Mouse (Mus musculus) thymus, postnatal 0 days (tissue): ENCODE measurements around the gene Eefsec. TPM values are rescaled to one million over a fixed set of nuclear protein-coding genes. Genes with fewer than 3 reads are reported as not detected.

Source experiments
- DNase-seq: peaks from one replicate; pipeline ENCODE4 v3.0.0-alpha.2; 2015; ENCODE audit warnings: low spot score
- polyA plus RNA-seq: library from polyadenylated mRNA; unstranded; fragments of >200 nt; fragmentation: Nextera tagmentation; extraction: Ambion mirVana; gene quantifications from 2 replicates; pipeline ENCODE4 v1.2.1, GENCODE M21; 2015

The Eefsec gene
- 107 and 117 TPM in 2 replicates for polyA plus RNA-seq

DNA sequence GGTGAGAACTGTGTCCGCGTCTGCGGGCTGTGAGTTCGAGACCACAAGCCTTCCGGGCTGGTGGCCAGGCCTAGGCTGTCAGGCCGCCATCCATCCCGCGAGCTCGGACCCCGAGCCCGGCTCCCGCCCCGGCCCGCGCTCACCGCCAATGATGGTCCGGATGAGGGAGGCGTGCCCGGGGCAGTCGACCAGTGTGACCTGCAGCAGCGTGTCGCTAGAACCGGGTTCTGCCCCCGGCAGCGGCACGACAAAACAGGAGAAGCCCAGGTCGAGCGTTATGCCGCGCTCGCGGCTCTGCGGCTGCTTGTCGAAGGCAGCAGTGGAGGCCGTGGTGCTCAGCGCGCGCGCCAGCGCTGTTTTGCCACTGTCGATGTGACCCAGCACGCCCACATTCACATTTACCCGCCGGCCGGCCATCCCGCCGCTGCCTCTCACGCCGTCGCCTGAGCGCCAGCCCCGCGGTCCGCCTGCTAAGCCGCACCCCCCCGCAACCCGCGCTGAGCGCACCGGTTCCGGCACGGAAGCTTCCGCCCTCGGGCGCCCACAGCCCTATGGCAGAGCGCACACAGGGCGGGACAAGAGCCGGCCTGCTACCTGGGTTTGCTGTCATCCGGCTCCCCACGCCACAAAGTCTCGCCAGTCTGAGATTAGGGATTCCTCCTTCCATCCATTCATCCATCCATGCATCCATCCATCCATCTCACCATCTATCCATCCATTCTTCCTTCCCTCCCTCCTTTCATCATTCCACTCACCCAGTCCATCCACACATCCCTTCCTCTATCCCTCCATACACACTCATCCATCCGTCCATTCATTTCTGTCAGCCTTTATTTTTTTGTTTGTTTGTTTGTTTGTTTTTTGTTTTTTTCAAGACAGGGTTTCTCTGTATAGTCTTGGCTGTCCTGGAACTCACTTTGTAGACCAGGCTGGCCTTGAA is at the start of gene Eefsec:
Gene Eefsec, minus strand, starts transcription at position 477 of the 940 bp plus-strand sequence.
- peak; percentile 88 for DNase-seq

DNA sequence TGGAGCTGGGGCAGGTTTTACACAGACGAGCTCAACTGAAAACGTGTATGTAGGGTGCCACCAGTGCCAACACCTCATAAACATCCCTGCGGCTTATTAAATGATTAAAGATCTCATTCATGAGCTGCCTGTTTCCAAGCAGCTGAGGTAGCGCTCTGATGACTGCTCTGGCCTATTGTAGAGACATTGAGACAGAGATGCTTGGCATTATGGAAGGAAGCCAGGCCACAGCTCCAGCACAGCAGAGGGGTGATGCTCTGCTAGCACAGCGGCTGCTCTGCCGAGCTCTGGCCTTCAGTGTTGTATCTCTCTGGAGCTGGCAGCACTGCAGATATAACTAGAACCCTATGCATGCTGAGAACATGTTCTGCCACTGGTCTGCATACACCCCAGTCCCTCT is 47.4 kb upstream of the Eefsec start:
- no peak for DNase-seq

DNA sequence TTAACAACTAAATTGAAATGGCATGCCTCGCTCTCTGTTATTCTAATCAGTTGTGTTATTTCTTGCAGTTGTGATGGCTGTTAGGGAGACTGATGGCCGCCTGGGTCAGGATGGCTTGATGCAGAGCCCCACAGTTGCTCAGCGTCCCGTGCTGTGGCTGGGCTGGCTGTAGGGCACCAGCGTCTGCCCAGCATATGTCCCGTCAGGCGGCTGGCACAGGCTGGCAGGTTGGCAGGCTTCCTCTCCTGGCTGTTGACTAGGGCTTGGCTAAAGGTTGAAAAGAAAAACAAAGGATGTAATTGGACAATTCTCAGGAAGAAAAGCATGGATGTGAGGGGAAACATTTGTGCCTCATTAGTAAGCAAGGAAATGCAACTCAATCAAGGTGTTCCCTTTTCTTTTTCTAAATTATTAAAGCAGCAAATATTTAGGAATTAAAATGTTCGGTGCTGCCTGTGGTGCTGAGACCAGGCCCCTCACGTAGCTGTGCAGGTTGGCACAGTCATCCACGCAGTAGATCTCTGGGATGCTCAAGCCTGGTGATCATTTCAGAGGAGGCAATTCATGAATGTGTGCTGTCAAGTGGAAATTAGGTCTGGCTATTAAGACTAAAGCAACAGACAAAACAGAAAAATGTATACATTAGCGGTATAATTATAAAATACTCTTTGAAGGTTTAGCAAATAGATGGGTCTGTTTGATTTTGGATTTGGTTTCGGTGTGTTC is 44.5 kb upstream of the Eefsec start:
- DNase-seq, result no peak

DNA sequence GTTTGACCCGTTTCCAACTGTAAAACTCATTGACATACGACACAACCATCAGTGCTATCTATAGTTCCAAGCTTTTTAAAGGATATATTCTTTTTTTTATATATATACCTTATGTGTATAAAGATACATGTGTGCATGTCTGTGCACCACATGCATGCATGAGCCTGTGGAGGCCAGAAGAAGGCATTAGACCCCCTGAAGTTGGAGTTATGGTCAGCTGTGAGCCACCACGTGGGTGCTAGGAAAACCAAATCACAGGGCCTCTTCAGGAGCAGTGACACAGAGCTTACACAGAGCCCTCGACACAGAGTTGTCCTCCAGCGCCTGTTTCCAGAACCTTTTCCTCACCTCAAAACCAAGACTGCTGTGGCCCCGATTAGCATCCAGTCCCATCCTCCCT is 43.5 kb upstream of the Eefsec start:
- no peak for DNase-seq

DNA sequence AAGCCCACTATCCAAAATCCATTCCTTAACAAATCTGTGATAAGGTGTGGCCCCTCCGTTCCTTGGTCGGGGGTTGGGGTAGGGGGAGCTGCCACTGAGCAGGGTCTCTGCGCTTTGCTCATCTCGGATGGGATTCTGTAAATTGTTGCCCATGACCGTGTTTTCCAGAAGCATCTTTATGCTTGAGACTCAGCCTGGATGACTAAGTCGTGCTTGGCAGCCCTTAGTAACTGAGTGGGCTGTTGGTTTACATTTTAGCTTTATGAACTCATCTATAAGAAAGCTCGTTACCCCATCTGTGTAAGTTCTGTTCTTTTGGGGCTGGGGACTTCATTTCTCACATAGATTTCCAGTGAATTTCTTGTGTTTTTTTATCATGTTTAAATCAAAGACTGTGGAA is 42.7 kb upstream of the Eefsec start:
- no peak for DNase-seq

DNA sequence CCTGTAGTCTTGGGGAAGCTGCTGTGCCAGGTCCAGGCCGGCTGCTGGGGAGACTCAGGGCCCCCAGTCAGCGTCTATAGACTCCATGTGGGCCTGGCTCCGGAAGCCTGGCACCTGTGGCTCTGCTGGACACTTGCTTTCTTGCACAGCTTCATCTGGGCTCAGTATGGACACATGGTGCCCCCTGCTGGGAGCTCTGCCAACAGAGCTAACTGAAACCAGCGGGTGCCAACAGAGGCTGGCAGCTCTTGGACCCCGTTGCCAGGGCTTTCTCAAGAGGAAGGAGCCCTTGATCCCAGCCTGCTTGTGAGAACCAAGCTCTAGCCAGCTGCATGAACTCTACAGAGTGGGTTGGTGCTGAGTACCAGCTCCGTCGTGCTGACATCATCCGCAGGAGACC is 40.6 kb upstream of the Eefsec start:
- DNase-seq, result peak; percentile 55

DNA sequence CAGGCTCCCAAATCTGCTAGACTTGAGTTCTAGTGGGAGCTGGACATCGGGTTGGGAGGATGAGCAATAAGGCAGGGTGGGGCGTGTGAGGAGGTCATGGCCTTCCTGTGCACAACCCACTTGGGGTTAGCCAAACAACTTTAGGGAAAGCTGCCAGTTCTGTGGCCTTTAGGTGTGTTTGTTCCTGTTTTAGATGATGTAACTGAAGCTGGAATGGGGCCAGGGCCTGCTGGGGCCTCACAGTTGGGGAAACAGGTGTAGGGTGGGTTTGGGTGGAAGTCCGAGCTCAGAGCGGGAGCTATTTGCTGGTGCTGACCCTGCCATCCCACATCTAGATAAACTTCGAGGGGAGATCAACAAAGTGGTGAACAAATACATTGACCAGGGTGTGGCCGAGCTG is 39.0 kb upstream of the Eefsec start:
- DNase-seq, result no peak

DNA sequence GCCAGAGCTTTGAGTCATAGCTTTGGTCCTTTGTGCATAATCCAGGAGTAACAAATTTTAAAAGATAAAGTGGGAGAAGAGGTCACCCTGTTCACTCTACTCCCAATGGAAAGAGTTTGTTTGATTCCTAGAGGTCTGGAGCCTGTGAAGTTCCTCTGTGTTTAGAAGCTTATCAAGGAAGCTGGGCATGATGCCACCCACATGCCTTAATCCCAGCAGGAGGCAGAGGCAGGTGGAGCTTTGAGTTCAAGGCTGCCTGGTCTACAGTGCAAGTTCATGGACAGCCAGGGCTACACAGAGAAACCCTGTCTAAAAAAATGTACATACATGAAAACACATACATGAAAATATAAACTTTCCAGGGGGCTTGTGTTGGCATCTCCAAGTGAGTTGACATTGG is 37.6 kb upstream of the Eefsec start:
- DNase-seq, result no peak

DNA sequence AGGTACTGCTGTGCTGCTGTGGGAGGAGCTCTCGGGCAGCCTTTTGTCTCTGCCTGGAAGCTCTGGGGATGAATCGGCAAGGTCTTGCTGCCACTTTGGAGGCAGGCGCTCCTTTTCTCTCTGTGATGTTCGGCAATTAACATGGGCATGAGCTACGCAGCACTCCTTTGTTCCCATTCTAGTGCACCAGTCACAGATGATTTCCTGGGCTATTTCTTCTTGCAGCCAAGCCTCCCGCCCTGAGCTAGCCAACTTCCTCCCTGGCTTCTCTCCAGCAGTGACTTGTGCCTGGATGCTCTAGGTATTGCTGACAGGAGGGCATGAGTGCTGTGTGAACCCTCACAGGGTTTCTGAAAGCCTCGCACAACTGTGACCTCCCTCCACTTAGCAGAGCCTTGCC is 36.8 kb upstream of the Eefsec start:
- DNase-seq, result no peak

DNA sequence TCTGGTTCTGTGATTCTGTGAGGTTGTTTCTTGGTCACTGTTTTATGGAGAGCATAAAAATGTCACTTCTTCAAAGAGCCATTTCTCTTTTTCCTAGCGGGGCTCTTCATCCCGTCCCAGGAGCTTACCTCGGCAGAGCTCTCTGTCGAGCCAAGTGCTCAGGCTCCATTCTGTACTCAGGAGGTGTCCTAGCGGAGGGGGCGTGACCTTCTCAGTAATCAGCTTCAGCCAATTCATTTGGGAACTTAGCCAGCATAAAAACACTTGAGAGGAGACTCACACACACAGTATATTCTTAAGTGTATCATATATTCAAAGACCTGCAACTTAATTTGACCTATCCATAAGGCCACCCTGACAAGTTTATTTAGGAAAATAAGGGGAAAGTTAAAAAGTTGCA is 34.1 kb upstream of the Eefsec start:
- no peak for DNase-seq

DNA sequence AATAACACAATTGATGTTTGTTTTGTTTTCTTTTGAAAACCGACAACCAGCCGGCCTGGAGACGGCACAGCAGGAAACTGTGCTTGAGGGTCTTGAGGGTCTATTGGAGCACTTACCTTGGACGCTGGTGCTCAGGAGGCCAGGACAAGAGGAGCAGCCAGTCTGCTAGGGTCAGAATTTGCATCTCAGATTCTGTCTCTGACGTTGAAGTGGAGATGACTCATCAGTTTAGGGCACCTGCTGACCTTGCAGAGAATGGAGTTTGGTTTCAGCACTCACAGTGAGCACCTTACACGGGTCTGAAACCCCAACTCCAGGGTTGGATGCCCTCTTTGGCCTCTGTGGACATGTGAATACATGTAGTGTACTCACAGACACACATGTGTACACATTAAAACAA is 23.5 kb upstream of the Eefsec start:
- DNase-seq, result no peak

DNA sequence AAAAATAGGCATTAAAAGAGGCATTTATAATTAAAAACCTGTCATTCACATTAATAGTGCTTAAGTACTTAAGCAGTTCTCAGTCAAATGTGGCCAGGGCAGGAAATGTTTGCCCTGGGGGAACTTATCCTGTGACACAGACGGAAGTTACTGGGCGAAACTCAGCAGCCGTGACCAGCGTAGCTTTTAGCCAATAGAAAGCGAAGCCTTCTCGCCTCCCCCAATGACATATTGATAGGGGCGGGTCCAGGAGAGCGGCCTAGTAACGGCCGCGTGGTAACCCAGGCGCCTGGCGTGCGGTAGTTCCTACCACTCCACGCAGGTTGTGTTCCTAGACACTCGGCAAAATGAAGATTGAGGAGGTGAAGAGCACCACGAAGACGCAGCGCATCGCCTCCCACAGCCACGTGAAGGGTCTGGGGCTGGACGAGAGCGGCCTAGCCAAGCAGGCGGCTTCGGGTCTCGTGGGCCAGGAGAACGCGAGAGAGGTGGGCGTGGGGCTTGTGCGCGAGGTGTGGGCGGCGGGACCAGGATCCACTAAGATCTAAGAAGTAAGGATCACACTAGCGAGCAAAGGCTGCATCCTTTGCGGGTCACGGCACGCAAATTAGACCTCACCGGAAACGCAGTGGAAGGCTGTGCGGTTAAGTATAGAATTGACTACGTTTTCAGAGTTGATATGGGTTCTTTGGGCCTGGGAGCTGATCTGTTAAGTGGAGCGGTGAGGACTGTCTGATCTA is 19.0 kb upstream of the Eefsec start, which contains the start of gene Ruvbl1:
Gene Ruvbl1, plus strand, starts transcription at position 229 of the 740 bp plus-strand sequence.
- DNase-seq, result peak; percentile 96

DNA sequence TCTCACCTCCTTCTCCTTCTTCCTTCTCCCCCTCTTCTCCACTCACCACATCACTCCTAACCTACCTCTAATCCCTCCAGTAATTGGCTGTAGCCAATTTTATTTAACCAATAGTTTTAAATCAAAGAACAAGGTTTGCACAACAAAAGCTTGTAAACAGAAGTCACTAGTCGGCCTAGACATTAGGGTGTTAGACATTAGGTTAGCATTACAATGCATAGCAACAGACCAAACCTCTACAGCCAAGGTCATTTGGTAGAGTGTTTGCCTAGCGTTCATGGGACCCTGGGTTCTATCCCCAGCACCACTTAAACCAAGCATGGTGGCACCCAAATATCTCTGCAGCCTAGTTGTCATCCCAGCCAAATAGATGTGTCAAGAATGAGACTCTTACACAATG is 8.2 kb upstream of the Eefsec start:
- no peak for DNase-seq

DNA sequence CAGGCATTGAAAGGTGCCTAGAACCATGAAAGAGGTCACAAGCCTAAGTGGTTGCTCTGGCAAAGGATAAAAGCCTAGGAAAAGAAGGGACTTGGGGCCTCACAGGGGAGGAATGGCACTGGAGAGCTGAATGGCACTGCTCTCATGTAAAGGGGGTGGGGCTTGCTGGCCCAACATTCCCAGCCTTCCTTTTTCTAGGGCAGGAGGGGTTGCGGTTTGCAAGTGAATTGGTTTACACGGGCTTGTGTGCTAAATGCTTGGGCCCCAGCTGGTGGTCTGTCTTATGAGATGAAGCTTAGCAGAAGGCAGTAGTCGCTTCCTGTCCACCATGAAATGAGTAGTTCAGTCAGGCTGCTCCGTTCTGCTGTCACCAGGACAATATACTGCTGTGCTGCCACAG is 1.1 kb upstream of the Eefsec start:
- DNase-seq, result no peak

DNA sequence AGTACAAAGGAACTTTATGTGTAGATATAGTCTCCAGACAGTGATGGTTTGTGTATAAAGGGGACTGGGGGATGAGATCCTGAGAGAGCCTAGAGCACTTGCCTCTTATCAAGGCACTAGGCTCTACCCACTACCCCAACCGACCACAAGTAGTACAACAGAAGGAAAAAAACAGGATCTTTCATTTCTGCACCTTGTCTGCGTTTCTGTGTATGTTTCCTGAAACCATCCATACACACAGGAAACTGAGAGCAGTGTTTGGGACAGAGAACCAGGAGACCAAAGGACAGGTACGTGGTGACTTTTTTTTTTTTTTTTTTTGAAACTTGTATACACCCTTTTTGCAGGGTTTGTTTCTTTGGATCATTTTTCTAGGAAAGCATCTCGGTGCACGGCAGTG is 678 bp downstream of the Eefsec start:
- DNase-seq, result no peak

DNA sequence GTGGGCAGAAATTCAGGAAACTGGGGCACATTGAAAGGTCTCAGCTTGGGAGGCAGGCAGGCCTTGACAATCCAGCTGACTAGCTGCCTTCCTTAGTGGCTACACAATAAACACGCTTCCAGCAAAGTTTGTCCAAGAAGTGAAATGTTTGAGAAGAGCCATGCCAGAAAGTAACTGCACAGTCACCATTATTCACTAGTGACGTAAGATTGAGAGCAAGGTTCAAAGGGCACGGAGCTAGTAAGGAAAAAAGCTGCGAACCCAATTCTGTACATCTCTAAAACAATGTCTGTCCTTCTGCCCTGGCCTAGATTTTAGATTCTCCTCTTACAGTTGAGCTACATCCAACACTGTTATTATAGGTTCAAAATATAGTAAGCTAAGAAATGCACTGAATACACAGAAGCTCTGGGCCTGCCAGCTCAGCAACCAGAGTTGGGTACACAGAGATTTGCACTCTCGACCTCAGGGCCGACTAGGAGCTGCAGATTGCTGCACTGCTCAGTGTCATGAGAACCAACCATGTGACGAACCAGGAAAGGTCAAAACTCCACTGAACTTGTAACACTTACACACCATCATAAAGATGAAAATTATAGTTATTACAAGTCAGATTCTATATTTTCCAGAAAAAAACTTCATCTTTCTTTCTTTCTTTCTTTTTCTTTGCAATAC is 2.1 kb downstream of the Eefsec start:
- DNase-seq, result no peak

DNA sequence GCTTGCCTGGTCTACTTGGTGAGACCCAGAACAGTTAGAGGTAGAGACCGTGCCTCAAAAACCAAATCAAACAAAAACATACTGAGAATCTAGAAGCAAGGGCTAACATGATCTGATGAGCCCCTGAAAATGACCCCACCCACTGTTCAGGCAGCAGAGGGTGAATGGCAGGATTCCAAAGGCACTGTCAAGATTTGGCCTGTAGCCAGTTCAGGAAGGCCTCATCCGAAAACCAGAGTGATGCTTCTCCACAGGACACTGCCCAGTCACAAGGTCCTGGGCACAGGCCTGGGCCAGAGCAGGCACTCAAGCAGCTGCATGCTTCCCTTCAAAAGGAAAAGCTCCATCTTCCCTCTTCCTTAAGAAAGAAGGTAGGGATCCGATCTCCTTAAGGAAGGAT is 2.9 kb downstream of the Eefsec start:
- DNase-seq, result no peak

DNA sequence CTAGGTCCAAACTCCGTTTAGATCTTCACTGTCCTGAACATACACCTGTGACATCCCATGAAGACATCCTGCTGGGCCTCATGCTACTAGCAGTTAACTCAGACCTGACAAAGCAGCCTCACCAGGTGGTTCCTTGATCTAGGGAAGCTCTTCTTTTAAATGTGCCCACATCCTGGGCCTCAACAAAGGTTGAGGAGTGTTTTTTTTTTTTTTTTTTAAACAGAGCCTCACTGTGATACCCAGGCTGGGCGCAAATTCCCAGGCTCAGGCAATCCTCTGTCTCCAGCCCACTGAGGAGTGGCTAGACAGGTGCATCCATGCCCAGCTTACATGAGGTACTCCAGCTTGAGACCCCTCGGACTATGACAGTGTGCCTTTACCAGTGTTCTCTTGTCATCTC is 3.8 kb downstream of the Eefsec start:
- peak; percentile 92 for DNase-seq

DNA sequence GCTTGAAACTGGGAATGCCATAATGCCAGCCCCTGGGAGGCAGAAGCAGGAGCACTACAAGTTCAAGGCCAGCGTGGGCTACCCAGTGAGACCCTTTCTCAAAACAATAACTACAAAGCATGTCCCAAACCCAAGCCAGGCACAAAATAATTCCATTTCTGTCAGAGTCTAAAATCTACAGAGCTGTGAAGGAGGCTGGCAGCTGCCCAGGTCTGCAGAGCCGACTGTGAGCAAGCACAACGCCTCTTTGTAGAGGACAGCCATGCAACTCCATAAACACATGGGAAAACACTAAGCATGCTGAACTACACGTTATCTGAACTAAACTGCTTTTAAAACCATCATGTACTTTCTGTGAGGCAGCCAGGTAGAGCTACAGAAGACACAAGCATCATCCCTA is 7.3 kb downstream of the Eefsec start:
- DNase-seq, result no peak

DNA sequence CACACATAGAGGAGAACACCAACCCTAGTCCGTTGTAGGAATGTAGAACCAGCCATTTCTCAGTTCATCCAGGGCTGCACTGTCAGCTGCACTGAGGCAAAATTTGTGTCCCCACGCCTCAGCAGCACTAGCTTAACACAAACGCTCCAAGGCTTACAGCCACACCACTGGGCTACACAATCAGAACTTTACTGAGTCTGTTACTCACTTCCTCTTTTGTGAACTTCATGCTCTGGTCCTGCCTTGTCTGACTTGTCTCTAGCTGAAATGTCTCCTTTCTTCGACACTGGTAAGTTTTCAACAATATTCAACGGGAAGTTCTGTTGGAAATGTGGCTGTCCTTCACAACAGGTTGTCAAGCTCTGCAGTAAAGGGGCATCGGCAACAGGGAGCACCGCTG is 10.7 kb downstream of the Eefsec start:
- no peak for DNase-seq

DNA sequence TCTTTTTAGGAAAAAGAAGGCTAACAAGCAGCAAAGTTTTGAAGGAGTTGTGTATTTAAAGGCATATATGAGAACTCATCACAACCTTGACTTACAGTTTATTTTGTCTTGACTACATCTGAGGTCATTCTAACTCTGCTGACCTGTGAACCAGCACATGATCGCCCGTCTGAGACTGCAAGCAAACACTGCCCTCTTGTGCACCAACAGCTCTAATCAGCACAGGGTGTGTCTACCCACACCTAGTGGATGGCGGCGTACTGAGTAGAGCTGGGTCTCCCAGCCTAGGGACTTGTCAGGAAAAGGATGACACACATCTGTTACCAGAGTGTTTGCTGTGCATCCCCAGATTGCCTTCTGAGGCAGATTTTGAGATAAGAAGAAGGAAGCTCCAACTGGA is 15.1 kb downstream of the Eefsec start:
- DNase-seq, result no peak
